Mouse (Mus musculus) cortical plate, adult 2 months (tissue): ENCODE measurements at regions not wholly inside any gene's neighbourhood (a gene's known extent, or its start where the extent isn't known, plus 50 kb on each side); places are given as distances from the start of the nearest gene placed in this dataset.

Source experiments
- H3K27ac ChIP-seq: fragments of 200-500 bp; 2 replicates; pipeline ENCODE4 v1.5.1; 2012; ENCODE audit warnings: low read length, control low read depth, inconsistent platforms; ENCODE audit not compliant: insufficient read depth
- H3K4me1 ChIP-seq: fragments of 200-500 bp; 2 replicates; pipeline ENCODE4 v1.6.1; 2011; ENCODE audit warnings: low read length; ENCODE audit not compliant: control insufficient read depth, insufficient read depth
- H3K4me3 ChIP-seq: fragments of 200-500 bp; 2 replicates; pipeline ENCODE4 v1.5.1; 2011; ENCODE audit warnings: mild to moderate bottlenecking, low read length, control low read depth; ENCODE audit not compliant: insufficient read depth
- CTCF ChIP-seq: fragments of 200-500 bp; IDR thresholded peaks from 2 replicates; pipeline ENCODE4 v1.5.1; 2011; ENCODE audit warnings: mild to moderate bottlenecking, control low read depth, low read length; ENCODE audit not compliant: insufficient read depth; ENCODE audit errors: extremely low read depth
- POLR2A ChIP-seq: fragments of 200-500 bp; IDR thresholded peaks from 2 replicates; pipeline ENCODE4 v1.6.1; 2011; ENCODE audit warnings: mild to moderate bottlenecking, low read length, control low read depth; ENCODE audit not compliant: insufficient read depth; ENCODE audit errors: extremely low read depth

DNA sequence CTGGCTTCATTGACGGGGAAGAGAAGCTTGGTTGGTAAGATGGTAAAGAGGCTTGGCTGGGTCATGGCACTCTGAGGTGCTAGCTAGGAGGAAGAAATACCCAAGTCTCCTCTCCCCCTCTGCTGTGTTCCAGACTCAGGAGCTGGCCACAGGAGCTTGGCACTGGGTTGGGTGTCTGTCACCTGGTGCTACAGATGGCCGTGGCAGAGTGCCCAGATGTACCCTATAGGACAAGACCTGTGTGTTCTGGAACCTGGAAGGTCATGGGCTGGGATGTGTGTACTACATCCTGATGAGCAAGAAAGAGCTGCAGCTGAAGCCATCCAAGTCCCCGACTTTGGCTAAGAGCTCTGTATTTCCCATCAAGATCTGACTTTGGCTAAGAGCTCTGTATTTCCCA lies 72.4 kb downstream of the Nupl2 start:
- TF ChIP-seq POLR2A (no peak), CTCF (no peak)
- no peak overlapping the region for H3K4me3 ChIP-seq
- no peak overlapping the region for H3K27ac ChIP-seq
- H3K4me1 ChIP-seq: no peaks in the 10 kb centered on the region

DNA sequence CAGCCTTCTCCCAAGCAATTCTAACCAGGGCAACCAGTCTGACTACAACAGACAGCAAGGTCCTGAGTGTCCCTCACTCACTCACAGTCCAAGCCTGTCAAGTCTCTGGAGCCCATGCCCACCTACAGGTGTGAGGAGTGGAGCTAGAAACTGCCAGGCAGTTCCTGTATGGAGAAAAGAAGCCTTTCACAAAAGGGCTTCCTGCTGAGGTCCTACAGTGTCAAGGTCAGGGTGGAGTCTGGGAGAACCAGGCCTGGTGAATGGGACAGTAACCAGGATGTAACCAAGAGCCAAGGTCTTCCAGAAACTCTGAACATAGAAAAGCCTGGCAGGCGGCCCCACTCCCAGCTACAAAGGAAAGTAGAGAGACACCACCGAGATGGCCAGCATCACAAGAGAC lies 74.2 kb downstream of the Nupl2 start:
- TF ChIP-seq POLR2A: no peak
- TF ChIP-seq CTCF: no peak
- Histone ChIP-seq H3K4me1 (no peaks in the 10 kb centered on the region), H3K27ac (no peak overlapping the region), H3K4me3 (no peak overlapping the region)

DNA sequence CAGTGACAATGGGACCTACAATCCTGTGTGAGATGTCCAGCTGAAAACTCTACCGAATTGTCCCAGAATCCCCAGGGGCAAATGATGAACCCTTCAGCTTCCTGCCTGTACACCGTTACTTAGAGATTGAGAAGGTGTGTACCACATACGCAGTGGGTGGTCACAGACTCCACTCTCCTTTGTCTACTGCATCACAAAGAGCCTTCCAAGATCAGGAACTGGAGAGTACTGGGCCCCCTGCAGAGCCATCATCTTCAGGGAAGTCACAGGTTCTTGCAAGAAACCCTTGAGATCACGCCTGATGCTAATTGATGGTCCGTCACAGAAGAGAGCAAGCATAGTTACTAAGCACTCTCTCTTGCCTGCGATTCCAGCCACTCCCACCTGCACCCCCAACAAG lies 79.4 kb downstream of the Nupl2 start:
- Histone ChIP-seq H3K4me3 (no peak overlapping the region), H3K4me1 (no peaks in the 10 kb centered on the region), H3K27ac (no peak overlapping the region)
- no peak for TF ChIP-seq CTCF
- no peak for TF ChIP-seq POLR2A

DNA sequence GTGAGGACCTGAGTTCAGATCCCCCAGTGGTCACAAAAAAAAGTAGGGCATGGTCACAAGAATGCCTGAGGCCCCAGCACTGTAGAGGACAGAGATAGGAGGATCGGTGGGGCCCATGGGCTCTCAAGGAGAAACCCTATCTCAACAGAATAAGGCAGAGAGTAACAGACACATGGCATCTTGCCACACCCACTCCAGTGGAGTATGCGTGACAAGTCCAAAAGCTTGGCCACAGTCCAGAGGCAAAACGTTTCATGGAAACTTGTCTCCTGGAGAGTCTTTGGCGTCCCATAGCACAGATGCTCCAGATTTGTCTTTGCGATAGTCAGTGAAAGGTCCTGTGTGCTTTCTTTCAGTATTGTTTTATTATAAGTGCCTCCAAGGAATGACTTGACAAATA lies 90.7 kb downstream of the Nupl2 start:
- no peak for TF ChIP-seq CTCF
- no peak for TF ChIP-seq POLR2A
- Histone ChIP-seq H3K4me3 (no peak overlapping the region), H3K4me1 (no peaks in the 10 kb centered on the region), H3K27ac (no peak overlapping the region)

DNA sequence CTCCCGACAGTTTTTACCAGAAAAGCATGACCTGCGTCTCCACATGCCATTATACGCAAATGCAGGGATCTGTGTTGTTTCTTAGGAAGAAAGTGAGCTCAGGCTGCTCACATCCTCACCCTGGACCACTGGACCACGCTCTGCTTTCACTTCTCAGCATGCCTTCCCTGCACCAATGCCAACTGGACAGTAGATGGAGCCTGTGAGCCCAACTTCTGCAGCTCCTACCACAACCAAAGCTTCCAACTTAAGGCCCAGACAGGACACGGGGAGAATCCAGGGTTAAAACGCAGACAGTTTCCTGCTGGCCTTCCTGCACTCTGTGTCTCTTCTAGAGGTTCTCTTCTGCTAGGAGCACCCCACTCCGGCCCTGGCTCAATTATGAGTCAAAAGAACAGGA lies 90.3 kb downstream of the Kcnh2 start:
- TF ChIP-seq CTCF (peak; percentile 86), POLR2A (no peak)
- H3K4me1 ChIP-seq: no peaks in the 10 kb centered on the region
- no peak overlapping the region for H3K27ac ChIP-seq
- H3K4me3 ChIP-seq: no peak overlapping the region

DNA sequence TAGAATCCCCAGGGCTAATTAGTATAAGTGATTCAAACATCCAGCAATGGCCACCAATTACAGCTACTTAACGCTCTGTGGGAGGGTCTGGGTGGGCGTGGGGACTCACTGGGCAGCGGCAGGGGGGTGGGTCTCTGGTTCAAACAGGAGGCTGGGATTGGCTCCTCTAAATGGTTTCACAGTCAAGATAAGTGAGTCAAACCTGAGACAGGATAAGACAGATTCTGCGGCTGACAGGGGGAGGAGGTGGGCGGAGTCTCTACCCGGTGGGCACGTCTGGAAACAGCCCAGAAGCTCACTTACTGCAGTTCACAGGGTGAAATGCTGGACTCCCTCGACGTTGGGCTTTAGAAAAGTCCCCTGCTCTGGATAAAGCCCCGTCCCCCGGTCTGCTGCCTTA lies 89.3 kb downstream of the Kcnh2 start:
- no peak overlapping the region for H3K4me3 ChIP-seq

DNA sequence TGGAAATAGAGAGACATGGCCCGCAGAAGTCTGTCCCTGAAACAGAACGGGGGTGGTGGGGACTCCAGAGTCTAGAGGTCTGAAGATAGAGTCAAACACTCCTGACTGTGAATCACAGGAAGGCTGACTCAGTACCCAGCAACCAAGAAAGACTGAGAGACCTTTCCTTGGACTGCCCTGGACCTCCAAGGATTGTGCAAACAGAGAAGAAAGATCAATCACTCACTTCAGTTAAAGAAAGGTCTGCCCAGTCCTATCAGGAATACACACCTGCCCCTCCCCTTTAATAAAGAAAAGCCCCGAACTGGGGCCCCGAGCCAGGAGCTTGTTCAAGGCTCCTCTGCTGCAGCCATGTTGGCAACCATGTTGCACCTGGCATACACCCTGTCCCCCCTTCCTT lies 87.3 kb downstream of the Kcnh2 start:
- Histone ChIP-seq H3K27ac (no peak overlapping the region), H3K4me1 (no peaks in the 10 kb centered on the region), H3K4me3 (no peak overlapping the region)
- TF ChIP-seq CTCF: no peak
- no peak for TF ChIP-seq POLR2A

More for the DNA sequence above, 89.3 kb downstream of the Kcnh2 start:
- no peak overlapping the region for H3K27ac ChIP-seq
- no peaks in the 10 kb centered on the region for H3K4me1 ChIP-seq
- TF ChIP-seq CTCF: no peak
- TF ChIP-seq POLR2A: no peak

DNA sequence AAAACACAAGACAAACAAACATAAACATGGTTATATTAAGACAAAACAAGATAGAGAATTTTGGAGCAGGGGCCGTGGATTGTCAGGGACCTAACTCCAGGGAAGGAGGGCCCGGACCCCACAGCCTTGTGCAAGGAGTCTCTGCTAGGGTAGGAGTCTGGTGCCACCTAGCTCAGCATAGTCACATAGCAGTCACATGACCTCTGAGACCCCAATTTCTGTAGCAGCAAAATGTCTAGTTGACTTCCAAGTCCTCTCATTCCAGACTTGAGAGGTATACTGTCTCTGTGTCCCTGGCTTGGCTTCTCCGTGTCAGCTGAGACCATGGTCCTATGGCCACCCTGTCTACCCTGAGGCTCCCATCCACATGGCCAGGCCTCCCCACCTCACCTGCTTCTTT lies 86.0 kb downstream of the Kcnh2 start:
- Histone ChIP-seq H3K4me1 (no peaks in the 10 kb centered on the region), H3K4me3 (no peak overlapping the region), H3K27ac (no peak overlapping the region)
- TF ChIP-seq POLR2A (no peak), CTCF (0 out of 2 replicates have a peak, but pooled peaks have one; percentile 12)

DNA sequence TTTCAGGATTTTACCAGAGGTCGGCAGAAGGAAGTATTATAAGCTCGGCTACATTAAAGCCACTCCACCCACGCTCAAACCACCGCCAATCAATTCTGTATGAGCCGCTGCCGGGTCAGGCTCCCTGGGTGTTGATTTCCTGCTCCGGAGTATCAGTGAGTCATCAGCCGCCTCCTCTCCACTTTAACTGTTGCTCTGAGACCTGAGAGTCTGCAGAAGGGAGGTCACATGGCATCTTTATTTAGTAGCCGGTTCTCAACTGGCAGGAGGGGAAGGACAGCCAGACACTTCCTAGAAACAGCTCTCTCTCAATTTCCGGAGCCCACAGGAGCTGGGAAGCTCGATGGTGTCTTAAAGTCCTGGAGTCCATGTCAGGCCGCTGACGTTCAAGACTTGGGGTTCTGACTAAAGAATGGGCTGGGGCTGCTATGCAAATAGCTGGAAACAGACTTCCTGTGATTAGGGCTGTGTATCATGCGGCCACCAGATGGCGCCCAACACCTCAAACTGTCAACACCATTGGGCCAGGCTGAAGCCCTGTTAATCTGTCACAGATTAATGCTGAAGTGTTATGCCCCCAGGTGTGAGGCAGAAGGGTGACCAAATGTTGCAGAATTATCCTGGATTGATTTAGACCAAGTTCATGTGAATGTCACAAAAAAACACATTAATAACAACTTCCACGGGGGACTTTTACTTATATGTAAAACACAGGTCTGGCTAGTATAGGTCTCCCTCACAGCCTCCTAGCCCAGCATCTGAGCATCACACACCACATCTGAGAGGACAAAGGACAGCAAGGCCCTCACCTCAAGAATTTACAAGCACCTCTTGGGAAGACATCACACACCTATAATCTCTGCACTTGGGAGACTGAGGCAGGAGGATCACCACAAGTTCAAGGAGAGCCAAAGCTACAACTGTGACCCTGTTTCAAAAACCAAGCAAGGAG lies 84.8 kb downstream of the Kcnh2 start:
- H3K4me1 ChIP-seq: no peaks in the 10 kb centered on the region
- H3K4me3 ChIP-seq: no peak overlapping the region
- H3K27ac ChIP-seq: no peak overlapping the region
- TF ChIP-seq CTCF: peak; percentile 91
- TF ChIP-seq POLR2A: no peak
